Mouse (Mus musculus) midbrain, embryonic 11.5 days (tissue): ENCODE measurements around the gene Slc9a5. TPM values are rescaled to one million over a fixed set of nuclear protein-coding genes. Genes with fewer than 3 reads are reported as not detected.

ENCODE experiments used
- ATAC-seq: fragments of 200-750 bp; cut with Nextera tagmentation; 2 replicates; pipeline ENCODE4 v1.8.0; 2017; ENCODE audit warnings: moderate TSS enrichment, moderate library complexity; ENCODE audit not compliant: low FRiP score
- DNase-seq: peaks from one replicate; pipeline ENCODE4 v3.0.0; 2015; ENCODE audit warnings: low spot score; ENCODE audit errors: missing footprints
- H3K27ac ChIP-seq: fragments of 300-500 bp; sonication (generic); 2 replicates; pipeline ENCODE4 v1.5.1; 2014; ENCODE audit warnings: low read depth, low read length
- H3K27me3 ChIP-seq: fragments of 300-500 bp; sonication (generic); 2 replicates; pipeline ENCODE4 v1.6.1; 2014; ENCODE audit warnings: mild to moderate bottlenecking, low read length, moderate library complexity, mixed read lengths; ENCODE audit not compliant: control insufficient read depth, insufficient read depth
- H3K36me3 ChIP-seq: fragments of 300-500 bp; sonication (generic); 2 replicates; pipeline ENCODE4 v1.6.1; 2014; ENCODE audit warnings: mild to moderate bottlenecking, low read length, moderate library complexity, mixed read lengths; ENCODE audit not compliant: control insufficient read depth, insufficient read depth
- H3K4me1 ChIP-seq: fragments of 300-500 bp; sonication (generic); 2 replicates; pipeline ENCODE4 v1.6.1; 2014; ENCODE audit warnings: low read length; ENCODE audit not compliant: control insufficient read depth, insufficient read depth
- H3K4me2 ChIP-seq: fragments of 300-500 bp; sonication (generic); 2 replicates; pipeline ENCODE4 v1.6.1; 2014; ENCODE audit warnings: mild to moderate bottlenecking, moderate library complexity
- H3K4me3 ChIP-seq: fragments of 300-500 bp; sonication (generic); 2 replicates; pipeline ENCODE4 v1.5.1; 2014; ENCODE audit warnings: low read depth, low read length
- H3K9ac ChIP-seq: fragments of 300-500 bp; sonication (generic); 2 replicates; pipeline ENCODE4 v1.6.1; 2014; ENCODE audit warnings: low read length
- H3K9me3 ChIP-seq: fragments of 300-500 bp; sonication (generic); 2 replicates; pipeline ENCODE4 v1.6.1; 2016; ENCODE audit warnings: low read length; ENCODE audit not compliant: control insufficient read depth
- WGBS: fragments of 180-500 bp; shearing (Covaris S2); extraction: QIAGEN DNeasy Blood & Tissue Kit; methylation state at CpG from one replicate; pipeline ENCODE4 v1.1.7; 2014; 5-methylcytosine and 5-hydroxymethylcytosine counted together
- polyA plus RNA-seq: library from polyadenylated mRNA; unstranded; fragments of >200 nt; fragmentation: Nextera tagmentation; extraction: Ambion mirVana; gene quantifications from 2 replicates; pipeline ENCODE4 v1.2.1, GENCODE M21; 2014

Slc9a5 gene
- polyA plus RNA-seq: 2.9 and 3.2 TPM in 2 replicates

- Histone ChIP-seq H3K27me3 (no peaks in the 10 kb centered on the region; the same call in 1 of the 2 replicates), H3K9ac (peak within 1 kb of the TSS; percentile 78), H3K9me3 (no peaks in the 10 kb centered on the region), H3K36me3 (0 out of 2 replicates have a peak, but pooled peaks cover under 1% of the 10 kb centered on the region), H3K4me3 (peak within 1 kb of the TSS; percentile 62), H3K4me2 (peak within 1 kb of the TSS; percentile 99), H3K27ac (peak within 1 kb of the TSS; percentile 47), H3K4me1 (peaks cover 19% of the 10 kb centered on the region)
- ATAC-seq (peak; percentile 38), DNase-seq (peak; percentile 97)
- under 1% methylated on average over 34 of the region's 34 CpGs for WGBS
These were observed at the start of gene Slc9a5 for GRCm38 (mm10) chr8:105348450-105349095. Slc9a5 (plus strand) TSS chr8:105348843.

- H3K9ac ChIP-seq: no peak overlapping the region
- no peak for ATAC-seq
- H3K27me3 ChIP-seq: no peaks in the 10 kb centered on the region
- no peak overlapping the region for H3K4me3 ChIP-seq
- no peaks in the 10 kb centered on the region for H3K9me3 ChIP-seq
- no peak overlapping the region for H3K27ac ChIP-seq
- WGBS: 92% methylated on average over 8 of the region's 8 CpGs
- H3K4me1 ChIP-seq: peaks cover 11% of the 10 kb centered on the region
- no peak overlapping the region for H3K4me2 ChIP-seq
- DNase-seq: peak; percentile 28
- peaks cover 22% of the 10 kb centered on the region for H3K36me3 ChIP-seq
These were observed 48.7 kb upstream of the Slc9a5 start for GRCm38 (mm10) chr8:105299962-105300361.

GRCm38 (mm10) chr8:105303396-105303795, 45.2 kb upstream of the Slc9a5 start:
- no peak overlapping the region for H3K27ac ChIP-seq
- H3K9me3 ChIP-seq: no peaks in the 10 kb centered on the region
- peaks cover 30% of the 10 kb centered on the region for H3K36me3 ChIP-seq
- no peak for DNase-seq
- no peak overlapping the region for H3K9ac ChIP-seq
- H3K4me2 ChIP-seq: no peak overlapping the region
- no peak for ATAC-seq
- no peak overlapping the region for H3K4me3 ChIP-seq
- H3K4me1 ChIP-seq: peaks cover 15% of the 10 kb centered on the region
- H3K27me3 ChIP-seq: no peaks in the 10 kb centered on the region
- WGBS: 85% methylated on average over 8 of the region's 8 CpGs

- H3K4me3 ChIP-seq: no peak overlapping the region
- no peaks in the 10 kb centered on the region for H3K9me3 ChIP-seq
- no peak overlapping the region for H3K9ac ChIP-seq
- peaks cover 10% of the 10 kb centered on the region for H3K4me1 ChIP-seq
- H3K27ac ChIP-seq: no peak overlapping the region
- H3K27me3 ChIP-seq: no peaks in the 10 kb centered on the region
- DNase-seq (no peak), ATAC-seq (no peak)
- peaks cover 28% of the 10 kb centered on the region for H3K36me3 ChIP-seq
- WGBS: 90% methylated on average over 9 of the region's 9 CpGs
- no peak overlapping the region for H3K4me2 ChIP-seq
These were observed 44.8 kb upstream of the Slc9a5 start for GRCm38 (mm10) chr8:105303874-105304273.

GRCm38 (mm10) chr8:105304325-105305210, 44.1 kb upstream of the Slc9a5 start:
- Histone ChIP-seq H3K4me2 (no peak overlapping the region), H3K9me3 (no peaks in the 10 kb centered on the region), H3K27me3 (no peaks in the 10 kb centered on the region), H3K4me1 (peaks cover 8% of the 10 kb centered on the region), H3K36me3 (peaks cover 28% of the 10 kb centered on the region), H3K4me3 (no peak overlapping the region), H3K27ac (no peak overlapping the region), H3K9ac (no peak overlapping the region)
- DNase-seq (peak; percentile 82), ATAC-seq (no peak)
- WGBS: 84% methylated on average over 9 of the region's 9 CpGs

DNA sequence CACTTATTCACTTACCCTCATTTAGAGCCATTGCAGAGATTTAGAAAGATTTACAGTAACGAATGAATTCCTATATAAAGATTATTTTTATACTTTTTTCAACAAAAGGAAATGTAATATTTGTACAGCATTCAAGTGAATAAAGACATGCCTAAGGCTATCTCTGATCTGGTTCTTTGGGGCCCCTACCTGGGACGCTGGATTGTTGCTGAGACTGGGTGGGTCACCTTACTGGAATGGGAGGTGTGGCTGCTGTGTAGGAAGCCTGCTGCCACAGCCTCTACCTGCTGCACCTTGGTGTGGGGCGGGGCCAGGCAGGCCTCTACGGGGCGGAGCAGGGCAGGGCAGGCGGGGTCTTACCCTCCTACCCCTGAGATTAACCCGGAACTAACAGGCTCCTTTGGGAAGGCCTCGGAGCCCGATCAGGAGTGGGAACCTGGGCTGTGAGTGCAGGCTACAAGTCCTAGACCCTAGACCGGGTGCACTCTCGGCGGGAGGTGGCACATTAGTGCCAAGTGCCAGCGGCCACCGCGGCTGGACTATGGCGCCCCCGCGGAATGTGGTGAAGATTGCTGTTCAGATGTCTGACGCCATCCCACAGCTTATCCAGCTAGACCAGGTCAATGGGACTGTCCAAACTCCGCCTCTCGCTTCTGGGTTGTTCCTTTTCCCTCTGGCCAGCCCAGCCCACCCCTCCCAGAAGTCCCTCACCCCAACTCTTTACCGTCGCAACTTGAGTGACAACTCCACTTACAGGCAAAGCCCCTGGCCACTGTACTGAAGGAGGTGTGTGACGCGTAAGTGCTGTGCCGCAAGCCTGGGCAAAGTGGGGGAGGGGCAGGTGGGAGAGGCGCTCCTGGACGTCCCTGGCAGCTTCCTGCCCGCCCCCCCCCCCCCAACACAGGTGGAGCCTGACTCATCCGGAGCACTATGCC, 43.2 kb upstream of the Slc9a5 start, which contains the start of gene Elmo3:
Gene Elmo3 (plus strand): TSS at position 391 of the 935 bp plus-strand sequence.
- no peaks in the 10 kb centered on the region for H3K9me3 ChIP-seq
- DNase-seq: peak; percentile 91
- peaks cover 21% of the 10 kb centered on the region for H3K36me3 ChIP-seq
- ATAC-seq: peak; percentile 65
- H3K4me3 ChIP-seq: no peak within 1 kb of the TSS; the same call in 1 of the 2 replicates
- peak within 1 kb of the TSS; percentile 14 for H3K4me2 ChIP-seq
- H3K4me1 ChIP-seq: peaks cover 8% of the 10 kb centered on the region
- 0 out of 2 replicates have a peak within 1 kb of the TSS, but pooled peaks have one; percentile 20 for H3K27ac ChIP-seq
- H3K9ac ChIP-seq: no peak within 1 kb of the TSS
- 9% methylated on average over 28 of the region's 30 CpGs for WGBS
- H3K27me3 ChIP-seq: no peaks in the 10 kb centered on the region

- no peaks in the 10 kb centered on the region for H3K27me3 ChIP-seq
- H3K9me3 ChIP-seq: no peaks in the 10 kb centered on the region
- H3K4me2 ChIP-seq: peak overlapping the region; percentile 14; the same call in 1 of the 2 replicates
- no peak overlapping the region for H3K4me3 ChIP-seq
- peaks cover 18% of the 10 kb centered on the region for H3K36me3 ChIP-seq
- peaks cover 8% of the 10 kb centered on the region for H3K4me1 ChIP-seq
- ATAC-seq: peak; percentile 23; the same call in 1 of the 2 replicates
- WGBS: 61% methylated on average over 5 of the region's 5 CpGs
- peak; percentile 77 for DNase-seq
- 0 out of 2 replicates have a peak overlapping the region, but pooled peaks have one; percentile 20 for H3K27ac ChIP-seq
- no peak overlapping the region for H3K9ac ChIP-seq
These were observed 42.4 kb upstream of the Slc9a5 start for GRCm38 (mm10) chr8:105306146-105306691.

DNA sequence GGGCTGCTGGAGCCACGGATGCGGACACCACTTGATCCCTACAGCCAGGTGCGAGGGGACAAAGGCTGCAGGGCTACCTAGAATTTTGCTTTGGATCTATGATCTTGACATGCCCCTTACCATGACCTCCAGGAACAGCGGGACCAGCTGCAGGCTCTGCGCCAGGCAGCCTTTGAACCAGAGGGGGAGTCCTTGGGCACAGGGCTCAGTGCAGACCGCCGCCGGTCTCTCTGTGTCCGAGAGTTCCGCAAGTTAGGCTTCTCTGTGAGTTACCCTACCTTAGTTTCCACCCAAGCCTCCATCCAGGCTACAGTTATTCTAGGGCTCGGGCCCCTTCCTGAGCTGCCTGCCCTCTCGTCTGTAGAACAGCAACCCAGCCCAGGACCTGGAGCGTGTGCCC, 41.0 kb upstream of the Slc9a5 start:
- no peak overlapping the region for H3K4me2 ChIP-seq
- H3K4me1 ChIP-seq: peaks cover 8% of the 10 kb centered on the region
- peaks cover 9% of the 10 kb centered on the region; the same call in 1 of the 2 replicates for H3K36me3 ChIP-seq
- no peaks in the 10 kb centered on the region for H3K27me3 ChIP-seq
- no peak overlapping the region for H3K27ac ChIP-seq
- no peak overlapping the region for H3K4me3 ChIP-seq
- no peaks in the 10 kb centered on the region for H3K9me3 ChIP-seq
- ATAC-seq (no peak), DNase-seq (peak; percentile 35)
- 94% methylated on average over 13 of the region's 13 CpGs for WGBS
- H3K9ac ChIP-seq: no peak overlapping the region
